Mouse (Mus musculus) spleen, postnatal 14 days (tissue): ENCODE measurements around the gene Gm12185.
"Not testable (repeated sequence)": the region's sequence is repeated elsewhere in the genome, so short reads cannot be mapped to it uniquely, and the experiment has no call there.

ENCODE experiments used
- DNase-seq, 2 experiments: peaks; one replicate each; pipeline ENCODE4 v3.0.0; 2021 to 2022; ENCODE audit warnings: low spot score in 2 of 2

Gm12185 gene

GRCm38 (mm10) chr11:48918380-48918779 is 73.6 kb downstream of the Gm12185 start:
- no peak for DNase-seq

GRCm38 (mm10) chr11:48913611-48914010 is 78.4 kb downstream of the Gm12185 start:
- no peak for DNase-seq

GRCm38 (mm10) chr11:48908459-48908858 is 83.6 kb downstream of the Gm12185 start:
- no peak for DNase-seq

GRCm38 (mm10) chr11:48902021-48902420 is 90.0 kb downstream of the Gm12185 start, which contains the start of gene Gm5431:
Gene Gm5431 (minus strand): TSS chr11:48902214.
- DNase-seq = peak in 1 of 2 experiments; percentile 1

GRCm38 (mm10) chr11:48901567-48901930 is 90.5 kb downstream of the Gm12185 start:
- peak in 1 of 2 experiments; percentile 1 for DNase-seq

GRCm38 (mm10) chr11:48900654-48901566 is 91.1 kb downstream of the Gm12185 start:
- peak in 1 of 2 experiments; percentile 3 for DNase-seq

GRCm38 (mm10) chr11:48898812-48899431 is 93.1 kb downstream of the Gm12185 start:
- no peak for DNase-seq

- DNase-seq = no peak
Measured at GRCm38 (mm10) chr11:48876680-48877079, 115.3 kb downstream of the Gm12185 start.

- not testable (repeated sequence) for DNase-seq
Measured at GRCm38 (mm10) chr11:48875343-48875837, 116.6 kb downstream of the Gm12185 start.

GRCm38 (mm10) chr11:48874465-48874864 is 117.6 kb downstream of the Gm12185 start:
- DNase-seq = peak in 1 of 2 experiments; percentile 55

- no peak for DNase-seq
Measured at GRCm38 (mm10) chr11:48873591-48874290, 118.3 kb downstream of the Gm12185 start.

GRCm38 (mm10) chr11:48872695-48873300 is 119.2 kb downstream of the Gm12185 start:
- DNase-seq = no peak

GRCm38 (mm10) chr11:48871817-48872541 is 120.0 kb downstream of the Gm12185 start:
- DNase-seq = peak in 1 of 2 experiments; percentile 19

GRCm38 (mm10) chr11:48871201-48871772 is 120.7 kb downstream of the Gm12185 start, which contains the start of gene Irgm1:
Gene Irgm1 (minus strand): TSS chr11:48871683.
- DNase-seq = peak; percentile 55 to 65

GRCm38 (mm10) chr11:48870781-48871180 is 121.2 kb downstream of the Gm12185 start:
- no peak for DNase-seq

GRCm38 (mm10) chr11:48869380-48870110 is 122.5 kb downstream of the Gm12185 start:
- DNase-seq = no peak

GRCm38 (mm10) chr11:48866481-48866880 is 125.5 kb downstream of the Gm12185 start:
- DNase-seq = no peak

GRCm38 (mm10) chr11:48863808-48864207 is 128.2 kb downstream of the Gm12185 start:
- no peak for DNase-seq

- no peak for DNase-seq
Measured at GRCm38 (mm10) chr11:48862784-48863319, 129.2 kb downstream of the Gm12185 start.
